Mouse (Mus musculus) natural killer cell, adult 2 months (primary cell): Measurements from ENCODE around the gene Tmem79.
"Not testable (repeated sequence)": the region's sequence is repeated elsewhere in the genome, so short reads cannot be mapped to it uniquely, and the experiment has no call there.

Experiments
- DNase-seq, 2 experiments: peaks; one replicate each; pipeline ENCODE4 v3.0.0; 2022; ENCODE audit warnings: low spot score in 2 of 2

Tmem79 gene

GRCm38 (mm10) chr3:88285565-88285895, 50.4 kb downstream of the Tmem79 start:
- DNase-seq = not testable (repeated sequence)

DNA sequence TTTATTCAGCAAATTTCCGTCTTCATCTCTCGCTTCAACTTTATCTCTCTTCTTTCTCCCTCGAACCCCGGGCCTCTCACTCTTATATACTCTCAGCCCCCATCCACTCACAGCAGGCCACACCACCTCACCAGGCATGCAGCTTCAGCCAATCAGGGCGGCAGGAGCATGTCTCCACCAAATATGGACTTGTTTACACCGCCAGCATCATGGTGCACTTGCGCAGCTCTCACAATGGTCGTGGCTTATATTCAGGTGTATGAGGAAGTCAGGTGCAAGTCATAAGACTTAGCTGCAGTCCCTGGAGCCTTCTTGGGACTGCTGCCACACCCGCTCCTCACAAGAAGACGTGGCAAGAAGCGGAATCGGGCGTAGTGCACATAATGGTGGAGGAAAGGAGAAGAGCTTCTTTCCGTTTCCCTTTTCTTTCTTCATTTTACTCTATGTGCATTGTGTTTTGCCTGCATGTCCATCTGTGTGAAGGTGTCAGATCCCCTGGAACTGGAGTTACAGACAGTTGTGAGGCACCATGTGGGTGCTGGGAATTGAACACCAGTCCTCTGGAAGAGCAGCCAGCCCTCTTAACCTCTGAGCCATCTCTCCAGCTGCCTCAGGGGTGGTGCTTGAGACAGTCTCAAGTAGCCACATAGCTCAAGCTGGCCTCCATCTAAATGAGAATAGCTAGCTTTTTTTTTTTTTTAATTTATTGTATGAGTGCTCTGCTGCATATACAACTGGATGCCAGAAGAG, 51.0 kb downstream of the Tmem79 start:
- DNase-seq = not testable (repeated sequence)

DNA sequence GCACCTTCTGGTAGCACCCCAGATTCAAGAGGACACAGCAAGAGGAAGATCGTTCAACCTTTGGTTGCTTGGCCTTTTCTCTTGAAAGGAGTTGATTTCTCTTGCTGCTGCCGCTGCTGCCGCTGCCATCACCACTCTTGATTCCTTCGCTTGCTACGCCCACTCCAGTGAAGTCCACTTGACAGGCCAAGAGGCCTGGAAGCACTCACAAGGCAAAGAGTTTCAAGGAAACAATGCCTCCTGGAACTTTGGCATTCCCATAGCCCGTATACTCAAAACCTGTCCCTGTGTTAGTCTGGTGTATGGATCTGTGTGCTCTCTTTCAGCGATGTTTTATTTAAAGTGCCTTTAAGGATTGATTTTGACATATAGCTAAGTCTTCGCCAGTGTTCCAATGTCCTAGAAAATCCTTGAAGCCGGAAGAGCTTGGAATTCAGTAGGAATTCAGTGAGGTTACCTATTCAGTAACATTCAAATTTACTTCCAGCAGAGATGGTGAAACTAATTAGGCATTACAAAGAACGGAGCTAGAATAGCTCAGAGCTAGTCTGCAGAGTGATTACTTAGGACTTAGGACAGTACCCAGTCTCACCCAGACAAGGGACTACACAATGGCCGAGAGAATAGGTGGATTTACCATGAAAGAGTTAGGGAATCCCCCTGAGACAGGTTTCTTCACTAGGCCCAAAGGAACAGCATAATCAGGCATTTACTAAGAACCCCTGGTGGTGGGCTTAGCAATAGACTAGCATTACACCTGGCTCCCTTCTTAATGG, 54.6 kb downstream of the Tmem79 start:
- not testable (repeated sequence) for DNase-seq

DNA sequence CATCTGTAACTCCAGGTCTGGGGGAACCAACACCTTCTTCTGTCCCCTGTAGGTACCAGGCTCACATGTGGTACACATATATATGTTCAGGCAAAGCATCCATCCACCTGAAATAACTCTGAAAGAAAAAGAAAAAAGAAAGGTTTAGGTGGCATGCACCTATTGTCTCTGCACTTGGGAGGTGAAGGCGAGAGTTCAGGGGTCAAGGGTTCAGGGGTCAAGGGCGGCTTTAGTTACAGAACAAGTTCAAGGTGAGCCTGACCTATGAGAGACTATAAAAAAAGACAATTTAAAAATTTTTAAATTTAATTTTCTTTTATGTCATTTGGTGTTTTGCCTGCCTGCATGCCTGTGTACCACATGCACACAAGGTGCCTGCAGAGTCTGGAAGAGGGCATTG, 55.9 kb downstream of the Tmem79 start:
- no peak for DNase-seq
